Mouse (Mus musculus) midbrain, embryonic 13.5 days (tissue): ENCODE measurements around the gene Ankrd35. TPM values are rescaled to one million over a fixed set of nuclear protein-coding genes. Genes with fewer than 3 reads are reported as not detected.
A peak's percentile ranks its signal among the peaks of the same experiment; 100 is the strongest.
"Not testable (repeated sequence)": the region's sequence is repeated elsewhere in the genome, so short reads cannot be mapped to it uniquely, and the experiment has no call there.

Experiments used
- ATAC-seq: fragments of 200-750 bp; cut with Nextera tagmentation; 2 replicates; pipeline ENCODE4 v1.8.0; 2017; ENCODE audit warnings: mild to moderate bottlenecking, moderate TSS enrichment, moderate library complexity
- H3K27ac ChIP-seq: fragments of 300-500 bp; sonication (generic); 2 replicates; pipeline ENCODE4 v1.5.1; 2015; ENCODE audit warnings: inconsistent platforms, mild to moderate bottlenecking, moderate library complexity
- H3K27me3 ChIP-seq: fragments of 300-500 bp; sonication (generic); 2 replicates; pipeline ENCODE4 v1.6.1; 2015; ENCODE audit warnings: mild to moderate bottlenecking, inconsistent platforms
- H3K36me3 ChIP-seq: fragments of 300-500 bp; sonication (generic); 2 replicates; pipeline ENCODE4 v1.6.1; 2015; ENCODE audit warnings: mild to moderate bottlenecking, inconsistent platforms
- H3K4me1 ChIP-seq: fragments of 300-500 bp; sonication (generic); replicated peaks from 2 replicates; pipeline ENCODE4 v1.6.1; 2015; ENCODE audit warnings: inconsistent platforms
- H3K4me2 ChIP-seq: fragments of 300-500 bp; sonication (generic); replicated peaks from 2 replicates; pipeline ENCODE4 v1.6.1; 2015; ENCODE audit warnings: moderate library complexity, mild to moderate bottlenecking, inconsistent platforms
- H3K4me3 ChIP-seq: fragments of 300-500 bp; sonication (generic); replicated peaks from 2 replicates; pipeline ENCODE4 v1.5.1; 2015; ENCODE audit warnings: mild to moderate bottlenecking, inconsistent platforms
- H3K9ac ChIP-seq: fragments of 300-500 bp; sonication (generic); replicated peaks from 2 replicates; pipeline ENCODE4 v1.6.1; 2015; ENCODE audit warnings: mild to moderate bottlenecking, inconsistent platforms
- H3K9me3 ChIP-seq: fragments of 300-500 bp; sonication (generic); 2 replicates; pipeline ENCODE4 v1.6.1; 2016; ENCODE audit warnings: mild to moderate bottlenecking, inconsistent platforms
- WGBS: fragments of 180-500 bp; shearing (Covaris S2); methylation state at CpG from one replicate; pipeline ENCODE4 v1.1.7; 2015; 5-methylcytosine and 5-hydroxymethylcytosine counted together
- polyA plus RNA-seq: library from polyadenylated mRNA; unstranded; fragments of >200 nt; fragmentation: Nextera tagmentation; extraction: Ambion mirVana; gene quantifications from 2 replicates; pipeline ENCODE4 v1.2.1, GENCODE M21; 2015

The Ankrd35 gene
- polyA plus RNA-seq, 1 experiment from 2014 or later: 0.58 TPM

GRCm38 (mm10) chr3:96660901-96661300 is 9.0 kb upstream of the Ankrd35 start:
- no peak overlapping the region for H3K4me2 ChIP-seq
- H3K27ac ChIP-seq: no peak overlapping the region
- no peak overlapping the region for H3K4me3 ChIP-seq
- no peak overlapping the region for H3K9ac ChIP-seq
- H3K9me3 ChIP-seq: no peaks in the 10 kb centered on the region
- 0 out of 2 replicates have a peak, but pooled peaks cover 3% of the 10 kb centered on the region for H3K27me3 ChIP-seq
- H3K4me1 ChIP-seq: peaks cover 12% of the 10 kb centered on the region
- H3K36me3 ChIP-seq: 0 out of 2 replicates have a peak, but pooled peaks cover 7% of the 10 kb centered on the region
- WGBS: 86% methylated on average over 2 of the region's 2 CpGs
- no peak for ATAC-seq

- H3K36me3 ChIP-seq: no peaks in the 10 kb centered on the region
- 0 out of 2 replicates have a peak, but pooled peaks have one; percentile 25 for ATAC-seq
- H3K4me1 ChIP-seq: peaks cover 12% of the 10 kb centered on the region
- H3K4me2 ChIP-seq: peak overlapping the region; percentile 58
- H3K9ac ChIP-seq: peak overlapping the region; percentile 55
- H3K9me3 ChIP-seq: no peaks in the 10 kb centered on the region
- 49% methylated on average over 8 of the region's 8 CpGs for WGBS
- H3K27me3 ChIP-seq: 0 out of 2 replicates have a peak, but pooled peaks cover 3% of the 10 kb centered on the region
- H3K27ac ChIP-seq: no peak overlapping the region
- H3K4me3 ChIP-seq: peak overlapping the region; percentile 32
Observed at GRCm38 (mm10) chr3:96662731-96663316, 7.1 kb upstream of the Ankrd35 start.

- peak overlapping the region; percentile 58 for H3K4me2 ChIP-seq
- peak overlapping the region; percentile 32 for H3K4me3 ChIP-seq
- peak overlapping the region; percentile 55 for H3K9ac ChIP-seq
- H3K27me3 ChIP-seq: 0 out of 2 replicates have a peak, but pooled peaks cover 3% of the 10 kb centered on the region
- H3K4me1 ChIP-seq: peaks cover 12% of the 10 kb centered on the region
- peak; percentile 95 for ATAC-seq
- WGBS: 4% methylated on average over 18 of the region's 18 CpGs
- no peaks in the 10 kb centered on the region for H3K36me3 ChIP-seq
- H3K27ac ChIP-seq: 0 out of 2 replicates have a peak overlapping the region, but pooled peaks have one; percentile 39
- no peaks in the 10 kb centered on the region for H3K9me3 ChIP-seq
Observed at GRCm38 (mm10) chr3:96663432-96664239, 6.3 kb upstream of the Ankrd35 start.

GRCm38 (mm10) chr3:96665732-96666363 is 4.1 kb upstream of the Ankrd35 start:
- H3K27ac ChIP-seq, ATAC-seq: not testable (repeated sequence)
- WGBS: 92% methylated on average over 7 of the region's 7 CpGs

GRCm38 (mm10) chr3:96666916-96667315 is 3.0 kb upstream of the Ankrd35 start:
- WGBS: 95% methylated on average over 5 of the region's 5 CpGs
- Histone ChIP-seq H3K27ac (no peak overlapping the region), H3K27me3 (peaks cover 17% of the 10 kb centered on the region), H3K4me3 (no peak overlapping the region), H3K9ac (no peak overlapping the region), H3K4me1 (peaks cover 21% of the 10 kb centered on the region), H3K36me3 (no peaks in the 10 kb centered on the region), H3K4me2 (no peak overlapping the region), H3K9me3 (no peaks in the 10 kb centered on the region)
- no peak for ATAC-seq

More at GRCm38 (mm10) chr3:96665732-96666363, 4.1 kb upstream of the Ankrd35 start:
- H3K9ac ChIP-seq, H3K9me3 ChIP-seq, H3K4me2 ChIP-seq, H3K27me3 ChIP-seq, H3K4me3 ChIP-seq, H3K36me3 ChIP-seq: not testable (repeated sequence)
- peaks cover 21% of the 10 kb centered on the region for H3K4me1 ChIP-seq

GRCm38 (mm10) chr3:96667316-96667715 is 2.6 kb upstream of the Ankrd35 start:
- H3K9ac ChIP-seq: no peak overlapping the region
- H3K27me3 ChIP-seq: peaks cover 17% of the 10 kb centered on the region
- no peaks in the 10 kb centered on the region for H3K36me3 ChIP-seq
- peaks cover 21% of the 10 kb centered on the region for H3K4me1 ChIP-seq
- H3K4me2 ChIP-seq: no peak overlapping the region
- no peak for ATAC-seq
- H3K4me3 ChIP-seq: no peak overlapping the region
- no peak overlapping the region for H3K27ac ChIP-seq
- no peaks in the 10 kb centered on the region for H3K9me3 ChIP-seq
- 38% methylated on average over 1 of the region's 1 CpGs for WGBS

- no peak overlapping the region for H3K4me3 ChIP-seq
- peaks cover 13% of the 10 kb centered on the region for H3K4me1 ChIP-seq
- 92% methylated on average over 5 of the region's 5 CpGs for WGBS
- ATAC-seq: no peak
- no peak overlapping the region for H3K4me2 ChIP-seq
- no peaks in the 10 kb centered on the region for H3K9me3 ChIP-seq
- H3K27me3 ChIP-seq: peaks cover 17% of the 10 kb centered on the region
- H3K27ac ChIP-seq: no peak overlapping the region
- no peaks in the 10 kb centered on the region for H3K36me3 ChIP-seq
- H3K9ac ChIP-seq: no peak overlapping the region
Observed at GRCm38 (mm10) chr3:96668424-96669067, 1.4 kb upstream of the Ankrd35 start.

- ATAC-seq: no peak
- 94% methylated on average over 5 of the region's 5 CpGs for WGBS
- no peaks in the 10 kb centered on the region for H3K9me3 ChIP-seq
Observed at GRCm38 (mm10) chr3:96671519-96671918, 1.6 kb downstream of the Ankrd35 start.

GRCm38 (mm10) chr3:96673514-96673913 is 3.6 kb downstream of the Ankrd35 start:
- 69% methylated on average over 4 of the region's 4 CpGs for WGBS
- no peak overlapping the region for H3K4me2 ChIP-seq

More at GRCm38 (mm10) chr3:96671519-96671918, 1.6 kb downstream of the Ankrd35 start:
- Histone ChIP-seq H3K27me3 (peaks cover 14% of the 10 kb centered on the region), H3K36me3 (no peaks in the 10 kb centered on the region), H3K9ac (no peak overlapping the region), H3K4me3 (no peak overlapping the region), H3K4me1 (peaks cover 9% of the 10 kb centered on the region; the same call in 1 of the 2 replicates), H3K4me2 (no peak overlapping the region), H3K27ac (no peak overlapping the region)

GRCm38 (mm10) chr3:96674442-96674841 is 4.5 kb downstream of the Ankrd35 start:
- peaks cover 9% of the 10 kb centered on the region; the same call in 1 of the 2 replicates for H3K4me1 ChIP-seq
- no peaks in the 10 kb centered on the region for H3K9me3 ChIP-seq
- peaks cover 18% of the 10 kb centered on the region for H3K27me3 ChIP-seq
- no peak overlapping the region for H3K9ac ChIP-seq
- no peak for ATAC-seq
- no peaks in the 10 kb centered on the region for H3K36me3 ChIP-seq
- H3K4me2 ChIP-seq: no peak overlapping the region
- H3K27ac ChIP-seq: no peak overlapping the region
- H3K4me3 ChIP-seq: no peak overlapping the region
- 70% methylated on average over 8 of the region's 8 CpGs for WGBS

More at GRCm38 (mm10) chr3:96673514-96673913, 3.6 kb downstream of the Ankrd35 start:
- H3K4me3 ChIP-seq: no peak overlapping the region
- no peaks in the 10 kb centered on the region for H3K9me3 ChIP-seq
- peaks cover 18% of the 10 kb centered on the region for H3K27me3 ChIP-seq
- H3K4me1 ChIP-seq: peaks cover 9% of the 10 kb centered on the region; the same call in 1 of the 2 replicates
- no peak overlapping the region for H3K27ac ChIP-seq
- no peak overlapping the region for H3K9ac ChIP-seq
- no peak for ATAC-seq
- H3K36me3 ChIP-seq: no peaks in the 10 kb centered on the region

- Histone ChIP-seq H3K9me3 (no peaks in the 10 kb centered on the region), H3K9ac (no peak overlapping the region), H3K4me3 (no peak overlapping the region), H3K27ac (no peak overlapping the region), H3K4me2 (no peak overlapping the region), H3K27me3 (peaks cover 18% of the 10 kb centered on the region), H3K36me3 (no peaks in the 10 kb centered on the region), H3K4me1 (peaks cover 5% of the 10 kb centered on the region)
- WGBS: 84% methylated on average over 3 of the region's 3 CpGs
- no peak for ATAC-seq
Observed at GRCm38 (mm10) chr3:96675171-96675570, 5.2 kb downstream of the Ankrd35 start.
